ENCODE assay signal across 21 mouse cellular contexts in genomic region chr1:180109050-180109449, GRCm38 (mm10).
A peak's percentile ranks its signal among the peaks of the same experiment; 100 is the strongest.
DNase-seq lines count a peak whose midpoint lies in the region; ATAC-seq and TF ChIP-seq lines count a peak whose summit lies in the region.
"Had no signal": no experiment of that assay in that cellular context is flagged by ENCODE, and none has a peak within 500 bp of the region (broad histone marks: within the 10 kb centered on the region; RNA-seq: fewer than 3 reads in every experiment).

No protein-coding gene starts in this region.

- no peaks in the 10 kb centered on the region for H3K4me1 ChIP-seq in lung, postnatal 0 days (ENCODE audit: insufficient read depth, low read depth, low read length)
- H3K4me1 ChIP-seq: heart, embryonic 10.5 days; intestine, embryonic 15.5 days; neural tube, embryonic 13.5 days had no signal

- H3K9me3 ChIP-seq in lung, postnatal 0 days (ENCODE audit: low read length), result no peaks in the 10 kb centered on the region
- H3K9me3 ChIP-seq: forebrain, embryonic 10.5 days; heart, embryonic 10.5 days; hindbrain, embryonic 15.5 days; intestine, embryonic 15.5 days; limb, embryonic 15.5 days; neural tube, embryonic 13.5 days had no signal

- 59% methylated on average over 5 of the region's 5 CpGs for WGBS in lung, postnatal 0 days

- no peak for TF ChIP-seq CTCF in lung, postnatal 0 days (IDR thresholded peaks at IDR 0.05)

- peak; percentile 18 for DNase-seq in lung, postnatal 0 days (ENCODE audit: low spot score)
- no peak for DNase-seq in lung, postnatal 25 days (ENCODE audit: low spot score)
- DNase-seq in NIH3T3 (ENCODE audit: low read depth), result peak; percentile 21
- no peak for DNase-seq in spleen, postnatal 36 days (ENCODE audit: low spot score in 2 of 2)
- DNase-seq in kidney, adult 11 months, result no peak
- no peak for DNase-seq in ovary, adult 18-20 months (ENCODE audit: low spot score)
- DNase-seq: adrenal gland, postnatal 25 days; cerebellum, adult 11 months; cerebellum, adult 9-11 months; kidney, postnatal 25 days; lung, embryonic 14.5 days; midbrain, embryonic 14.5 days; thymus, postnatal 25 days had no signal

- no peaks in the 10 kb centered on the region for H3K27me3 ChIP-seq in lung, postnatal 0 days (replicated peaks; ENCODE audit: insufficient read depth, low read length)
- H3K27me3 ChIP-seq: hindbrain, embryonic 15.5 days; intestine, embryonic 15.5 days; limb, embryonic 15.5 days; neural tube, embryonic 13.5 days had no signal

- H3K4me3 ChIP-seq in lung, postnatal 0 days (ENCODE audit: low read depth, low read length), result no peak overlapping the region
- H3K4me3 ChIP-seq: forebrain, embryonic 10.5 days; heart, embryonic 10.5 days; hindbrain, embryonic 15.5 days; intestine, embryonic 15.5 days; limb, embryonic 15.5 days; neural tube, embryonic 13.5 days had no signal

- H3K9ac ChIP-seq in lung, postnatal 0 days (replicated peaks; ENCODE audit: low read depth), result no peak overlapping the region
- H3K9ac ChIP-seq: hindbrain, embryonic 15.5 days; intestine, embryonic 15.5 days; limb, embryonic 15.5 days; liver, embryonic 14.5 days; lung, embryonic 14.5 days; neural tube, embryonic 13.5 days had no signal

- no peak for TF ChIP-seq EP300 in lung, postnatal 0 days (IDR thresholded peaks at IDR 0.05)

- no peak overlapping the region for H3K27ac ChIP-seq in lung, postnatal 0 days (ENCODE audit: low read length)
- H3K27ac ChIP-seq: forebrain, embryonic 10.5 days; heart, embryonic 10.5 days; hindbrain, embryonic 15.5 days; intestine, embryonic 15.5 days; limb, embryonic 15.5 days; liver, embryonic 14.5 days; neural tube, embryonic 13.5 days had no signal

- H3K4me2 ChIP-seq in lung, postnatal 0 days (replicated peaks; ENCODE audit: low read depth, low read length), result no peak overlapping the region
- H3K4me2 ChIP-seq: hindbrain, embryonic 15.5 days; intestine, embryonic 15.5 days; limb, embryonic 15.5 days; lung, embryonic 14.5 days; neural tube, embryonic 13.5 days had no signal

- no peak for ATAC-seq in lung, postnatal 0 days
- peak; percentile 97 for ATAC-seq in granulocyte monocyte progenitor cell, adult 5-6 weeks (replicated peaks; ENCODE audit: poor library complexity, severe bottlenecking)
- ATAC-seq: intestine, embryonic 15.5 days had no signal

- H3K36me3 ChIP-seq in lung, postnatal 0 days (ENCODE audit: insufficient read depth, low read length), result peaks cover 4% of the 10 kb centered on the region; the same call in 1 of the 2 replicates
- H3K36me3 ChIP-seq: intestine, embryonic 15.5 days had no signal

Comparison
In these comparisons a context has a peak if more than half of its experiments do, and no peak if none do; other contexts are left out.
1. DNase-seq: peak in lung, postnatal 0 days (single experiment) and NIH3T3 (single experiment); none in lung, postnatal 25 days (single experiment), spleen, postnatal 36 days (0 of 2), kidney, adult 11 months (single experiment) and ovary, adult 18-20 months (single experiment).